In genomic region chr2:90573640-90574526, GRCm38 (mm10) we compare ENCODE assay signal across 8 mouse cellular contexts. TPM values are rescaled to one million over a fixed set of nuclear protein-coding genes. Genes with fewer than 3 reads are reported as not detected.
A peak's percentile ranks its signal among the peaks of the same experiment; 100 is the strongest.
DNase-seq lines count a peak whose midpoint lies in the region; ATAC-seq and TF ChIP-seq lines count a peak whose summit lies in the region.

No protein-coding gene starts in this region.

- peak; percentile 98 for DNase-seq in heart, adult 11 months
- no peak for DNase-seq in heart, postnatal 25 days (ENCODE audit: low spot score)
- DNase-seq in CH12.LX (ENCODE audit: extremely low read depth) = peak; percentile 87
- peak; percentile 50 for DNase-seq in heart, adult 8-10 months (ENCODE audit: low spot score)
- no peak for DNase-seq in adipocyte (ENCODE audit: low spot score)
- DNase-seq in embryo, embryonic 11 days = no peak

- H3K4me1 ChIP-seq in CH12.LX (ENCODE audit: control insufficient read depth in 1 of 2, insufficient read depth in 2 of 2) = peaks cover 14 to 83% of the 10 kb centered on the region in 2 experiments; a peak in 3 of 4 replicates
- peaks cover 83% of the 10 kb centered on the region for H3K4me1 ChIP-seq in liver, embryonic 12.5 days

- no peak; the same call in 1 of the 2 replicates for TF ChIP-seq RAD21 in CH12.LX (IDR thresholded peaks at IDR 0.05; ENCODE audit: low read depth, low read length)

- 47% methylated on average over 17 of the region's 17 CpGs for WGBS in liver, embryonic 12.5 days (ENCODE audit: insufficient replicate concordance)

- no peak for ATAC-seq in liver, embryonic 12.5 days
- ATAC-seq in neutrophil, adult 5-6 weeks (ENCODE audit: extremely low read depth, insufficient number of reproducible peaks, low FRiP score, poor library complexity, severe bottlenecking) = peak; percentile 45

- dilution Hi-C loops in CH12.LX (cut with MboI; ENCODE audit: extremely low pct_ligation_motif_present, extremely low pct_unique_long_range_greater_than_20kb, low sequenced_read_pairs) = no loop called here

- no peaks in the 10 kb centered on the region for H3K36me3 ChIP-seq in CH12.LX (replicated peaks in 1 of 2; ENCODE audit: control insufficient read depth in 1 of 2, insufficient read depth in 1 of 2, low read length in 1 of 2)
- H3K36me3 ChIP-seq in liver, embryonic 12.5 days = no peaks in the 10 kb centered on the region

- H3K4me3 ChIP-seq in CH12.LX (replicated peaks in 1 of 3; ENCODE audit: low read depth in 2 of 3, low read length in 2 of 3, poor library complexity in 1 of 3) = peak overlapping the region; percentile 10 to 33 (median 25)
- H3K4me3 ChIP-seq in liver, embryonic 12.5 days = peak overlapping the region; percentile 41

- peak overlapping the region; percentile 48 for H3K27ac ChIP-seq in CH12.LX (ENCODE audit: insufficient read depth, low read depth)
- H3K27ac ChIP-seq in liver, embryonic 12.5 days = peak overlapping the region; percentile 65

- intact Hi-C loops in heart, postnatal 25 days (cut with DNase I) = no loop called here

- TF ChIP-seq EP300 in CH12.LX (IDR thresholded peaks at IDR 0.05; ENCODE audit: low read length) = peak; percentile 95

- no peak for TF ChIP-seq CTCF in CH12.LX (conservative IDR thresholded peaks at IDR 0.05 in 1 of 2, IDR thresholded peaks at IDR 0.05 in 1 of 2; ENCODE audit: low read depth in 2 of 2, low read length in 2 of 2)

- in situ Hi-C loops in CH12.LX (cut with MboI; ENCODE audit: low pct_ligation_motif_present, low pct_unique_long_range_greater_than_20kb, low sequenced_read_pairs) = no loop called here

- peaks cover 56% of the 10 kb centered on the region for H3K79me2 ChIP-seq in CH12.LX (replicated peaks; ENCODE audit: control insufficient read depth, extremely low read depth, insufficient read depth, poor library complexity, severe bottlenecking)

- H3K27me3 ChIP-seq in CH12.LX (replicated peaks) = no peaks in the 10 kb centered on the region
- H3K27me3 ChIP-seq in liver, embryonic 12.5 days (replicated peaks) = no peaks in the 10 kb centered on the region

- H3K9ac ChIP-seq in CH12.LX (ENCODE audit: insufficient read depth, low read depth) = peak overlapping the region; percentile 3
- peak overlapping the region; percentile 46 for H3K9ac ChIP-seq in liver, embryonic 12.5 days

- no peak; the same call in 1 of the 2 replicates for TF ChIP-seq POLR2A in CH12.LX (IDR thresholded peaks at IDR 0.05; ENCODE audit: low read depth, low read length)

- peaks cover 2% of the 10 kb centered on the region for H3K9me3 ChIP-seq in CH12.LX (replicated peaks; ENCODE audit: low read length)
- H3K9me3 ChIP-seq in liver, embryonic 12.5 days (replicated peaks) = no peaks in the 10 kb centered on the region

- peak overlapping the region; percentile 91 for H3K4me2 ChIP-seq in CH12.LX (ENCODE audit: insufficient read depth, low read depth, poor library complexity, severe bottlenecking)
- H3K4me2 ChIP-seq in liver, embryonic 12.5 days = peak overlapping the region; percentile 67

TF ChIP-seq in CH12.LX, 34 proteins besides CTCF, POLR2A, EP300 and RAD21:
- peak; percentile 50; the same call in 1 of the 2 replicates for TF ChIP-seq HCFC1 (IDR thresholded peaks at IDR 0.05; ENCODE audit: low read depth, low read length)
- peak; percentile 93 for TF ChIP-seq TCF12 (IDR thresholded peaks at IDR 0.05; ENCODE audit: low read depth, low read length)
- TF ChIP-seq CHD1 (IDR thresholded peaks at IDR 0.05; ENCODE audit: low read depth, low read length) = peak; percentile 43; the same call in 1 of the 2 replicates
- 0 out of 2 replicates have a peak, but pooled peaks have one; percentile 43 for TF ChIP-seq TBP (conservative IDR thresholded peaks at IDR 0.05; ENCODE audit: low read depth, low read length)
- peak; percentile 81 for TF ChIP-seq BHLHE40 (IDR thresholded peaks at IDR 0.05; ENCODE audit: low read depth, low read length)
- peak; percentile 85 for TF ChIP-seq MAZ (IDR thresholded peaks at IDR 0.05; ENCODE audit: low read depth, low read length)
- TF ChIP-seq MXI1 (IDR thresholded peaks at IDR 0.05; ENCODE audit: low read depth, low read length) = peak; percentile 77; the same call in 1 of the 2 replicates
- TF ChIP-seq SIN3A (IDR thresholded peaks at IDR 0.05; ENCODE audit: low read length) = peak; percentile 92
- no peak for TF ChIP-seq E2F4 (IDR thresholded peaks at IDR 0.05; ENCODE audit: insufficient replicate concordance, low read depth, low read length)
- TF ChIP-seq USF1 (IDR thresholded peaks at IDR 0.05; ENCODE audit: low read depth, low read length) = no peak
- TF ChIP-seq MAX (IDR thresholded peaks at IDR 0.05; ENCODE audit: low read length) = 0 out of 2 replicates have a peak, but pooled peaks have one; percentile 55
- TF ChIP-seq IRF4 (IDR thresholded peaks at IDR 0.05; ENCODE audit: low read depth, low read length) = peak; percentile 95
- TF ChIP-seq JUND (conservative IDR thresholded peaks at IDR 0.05; ENCODE audit: low read depth, low read length) = peak; percentile 82
- 0 out of 2 replicates have a peak, but pooled peaks have one; percentile 46 for TF ChIP-seq ZMIZ1 (IDR thresholded peaks at IDR 0.05; ENCODE audit: low read depth, low read length)
- TF ChIP-seq JUN (IDR thresholded peaks at IDR 0.05; ENCODE audit: insufficient read depth, low read depth, low read length) = peak; percentile 88
- TF ChIP-seq NRF1 (IDR thresholded peaks at IDR 0.05; ENCODE audit: low read depth, low read length) = 0 out of 2 replicates have a peak, but pooled peaks have one; percentile 31
- peak; percentile 66 for TF ChIP-seq ELF1 (IDR thresholded peaks at IDR 0.05; ENCODE audit: low read depth, low read length)
- TF ChIP-seq ZC3H11A (IDR thresholded peaks at IDR 0.05; ENCODE audit: low read depth, low read length) = no peak
- TF ChIP-seq MYC (IDR thresholded peaks at IDR 0.05; ENCODE audit: low read depth, low read length) = peak; percentile 61; the same call in 1 of the 2 replicates
- peak; percentile 89 for TF ChIP-seq CHD2 (IDR thresholded peaks at IDR 0.05; ENCODE audit: low read length)
- TF ChIP-seq ETS1 (conservative IDR thresholded peaks at IDR 0.05; ENCODE audit: low read depth, low read length) = peak; percentile 98
- TF ChIP-seq MEF2A (IDR thresholded peaks at IDR 0.05; ENCODE audit: borderline replicate concordance, low read depth, low read length) = peak; percentile 99
- TF ChIP-seq POLR2AphosphoS2 (IDR thresholded peaks at IDR 0.05; ENCODE audit: low read depth, low read length) = no peak
- no peak for TF ChIP-seq SMC3 (IDR thresholded peaks at IDR 0.05; ENCODE audit: low read depth, low read length)
- TF ChIP-seq MAFK (IDR thresholded peaks at IDR 0.05; ENCODE audit: insufficient replicate concordance, low read length) = peak; percentile 67; the same call in 1 of the 2 replicates
- 0 out of 2 replicates have a peak, but pooled peaks have one; percentile 10 for TF ChIP-seq NELFE (IDR thresholded peaks at IDR 0.05; ENCODE audit: low read depth, low read length)
- peak; percentile 89 for TF ChIP-seq RCOR1 (conservative IDR thresholded peaks at IDR 0.05; ENCODE audit: low read depth, low read length)
- TF ChIP-seq ZNF384 (IDR thresholded peaks at IDR 0.05; ENCODE audit: low read depth, low read length) = no peak; the same call in 1 of the 2 replicates
- no peak for TF ChIP-seq PAX5 (IDR thresholded peaks at IDR 0.05; ENCODE audit: low read length)

RNA-seq across cellular contexts. Expression of gene Ptprj, which starts 6.6 kb away (rescaled TPM):
- 1 to 10 TPM; 7.2 to 7.6 TPM for total RNA-seq in heart, postnatal 25 days (2021)
- total RNA-seq in CH12.LX (2012; rRNA removed) (7.3 and 9.7 TPM in 2 replicates), CH12.LX (2014; rRNA removed) (6.8 and 6.9 TPM in 2 replicates)
- polyA plus RNA-seq in CH12.LX (2012; ENCODE audit: insufficient read length, low read depth) = 7.3 and 8.9 TPM in 2 replicates
- 1 to 10 TPM; 6.0 to 7.3 (median 7.0) TPM for total RNA-seq in heart, adult 8-10 months (2022)
- 3.0 and 3.7 TPM in 2 replicates for polyA plus RNA-seq in liver, embryonic 12.5 days (2016; fragmentation: Nextera tagmentation; extraction: Ambion mirVana)
- total RNA-seq in neutrophil, adult 5-6 weeks (2017) = 93.1 and 93.8 TPM in 2 replicates

Comparison
In these comparisons a context has a peak if more than half of its experiments do, and no peak if none do; other contexts are left out.
1. DNase-seq: peak in heart, adult 11 months (single experiment), CH12.LX (single experiment) and heart, adult 8-10 months (single experiment); none in heart, postnatal 25 days (single experiment), adipocyte (single experiment) and embryo, embryonic 11 days (single experiment).